Mouse (Mus musculus) cerebellum, adult 2 months (tissue): ENCODE results near the gene Cadm1. TPM values are rescaled to one million over a fixed set of nuclear protein-coding genes. Genes with fewer than 3 reads are reported as not detected.

Experiments
- DNase-seq, 2 experiments: peaks; one replicate each; pipeline ENCODE4 v3.0.0; 2021
- H3K27ac ChIP-seq: fragments of 200-500 bp; 2 replicates; pipeline ENCODE4 v1.5.1; 2012; ENCODE audit warnings: low read length, control low read depth, inconsistent platforms; ENCODE audit not compliant: insufficient read depth
- H3K27me3 ChIP-seq: fragments of 200-500 bp; 2 replicates; pipeline ENCODE4 v1.6.1; 2012; ENCODE audit warnings: inconsistent platforms, mild to moderate bottlenecking, low read length, moderate library complexity; ENCODE audit not compliant: control insufficient read depth, insufficient read depth
- H3K4me1 ChIP-seq: fragments of 200-500 bp; 2 replicates; pipeline ENCODE4 v1.6.1; 2011; ENCODE audit warnings: low read length; ENCODE audit not compliant: control insufficient read depth, insufficient read depth
- H3K4me3 ChIP-seq: fragments of 200-500 bp; replicated peaks from 2 replicates; pipeline ENCODE3; 2011; ENCODE audit warnings: mild to moderate bottlenecking, low read depth, low read length, control low read depth; ENCODE audit not compliant: insufficient read depth
- CTCF ChIP-seq: fragments of 200-500 bp; IDR thresholded peaks from 2 replicates; pipeline ENCODE4 v1.5.1; 2011; ENCODE audit warnings: low read depth, mild to moderate bottlenecking, control low read depth, low read length, moderate library complexity, borderline replicate concordance; ENCODE audit not compliant: insufficient read depth
- POLR2A ChIP-seq: fragments of 200-500 bp; IDR thresholded peaks from 2 replicates; pipeline ENCODE4 v1.6.1; 2011; ENCODE audit warnings: low read length, control low read depth, borderline replicate concordance; ENCODE audit not compliant: insufficient read depth
- WGBS: fragments of 180-500 bp; shearing (Covaris S2); methylation state at CpG from one replicate; pipeline ENCODE4 v1.1.7; 2018; 5-methylcytosine and 5-hydroxymethylcytosine counted together
- polyA plus RNA-seq: library from polyadenylated mRNA; depleted of rRNA; stranded (reverse); fragments of >200 nt; gene quantifications from 2 replicates; pipeline ENCODE4 v1.2.3, GENCODE M21; 2012

Cadm1 gene
- polyA plus RNA-seq, 1 experiment, result 55.9 TPM

DNA sequence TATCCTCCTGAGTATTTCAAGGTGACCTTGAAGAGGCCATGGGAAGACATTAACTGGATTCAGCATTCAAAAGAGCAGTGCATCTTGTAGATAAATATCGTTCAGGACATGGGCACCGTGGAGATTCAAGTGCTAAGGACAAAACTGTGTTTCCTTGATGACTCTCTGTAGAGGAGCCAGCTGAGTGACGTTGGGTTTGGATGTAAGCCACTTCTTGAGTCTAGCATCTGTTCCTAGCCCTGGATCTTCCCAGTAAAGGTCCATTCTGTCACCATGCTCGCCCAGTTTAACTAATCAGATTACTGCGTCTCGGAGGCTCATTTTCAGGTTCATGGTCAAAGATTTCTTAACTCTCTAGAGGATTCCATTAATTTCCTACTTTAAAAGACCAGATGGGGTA is 85.1 kb downstream of the Cadm1 start:
- H3K4me3 ChIP-seq, result no peak overlapping the region
- peaks cover 15% of the 10 kb centered on the region for H3K4me1 ChIP-seq
- no peak overlapping the region for H3K27ac ChIP-seq
- 5% methylated on average over 6 of the region's 6 CpGs for WGBS
- H3K27me3 ChIP-seq, result no peaks in the 10 kb centered on the region
- peak; percentile 78 to 85 for DNase-seq
- TF ChIP-seq CTCF (no peak), POLR2A (no peak)

DNA sequence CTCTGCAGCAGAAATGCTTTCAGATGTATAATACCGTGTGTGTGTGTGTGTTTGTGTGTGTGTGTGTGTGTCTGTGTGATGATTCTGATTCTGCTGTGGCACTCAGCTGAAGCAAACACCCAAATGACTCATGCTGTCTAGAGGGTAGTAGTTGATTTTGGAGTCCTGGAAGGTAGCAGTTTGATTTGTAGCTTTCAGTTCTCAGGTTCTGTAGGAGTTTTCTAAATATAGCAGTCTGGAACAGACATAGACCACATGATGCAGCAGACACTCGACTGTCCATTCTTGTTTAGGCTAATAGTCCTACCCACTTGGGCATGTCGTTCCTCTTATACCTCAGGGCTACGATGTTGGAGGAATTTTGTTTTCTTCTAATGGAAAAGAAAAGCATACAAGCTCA is 86.4 kb downstream of the Cadm1 start:
- Histone ChIP-seq H3K27ac (no peak overlapping the region), H3K4me1 (peaks cover 13% of the 10 kb centered on the region), H3K4me3 (no peak overlapping the region), H3K27me3 (no peaks in the 10 kb centered on the region)
- 51% methylated on average over 4 of the region's 4 CpGs for WGBS
- TF ChIP-seq POLR2A (no peak), CTCF (no peak)
- DNase-seq, result peak in 1 of 2 experiments; percentile 13

DNA sequence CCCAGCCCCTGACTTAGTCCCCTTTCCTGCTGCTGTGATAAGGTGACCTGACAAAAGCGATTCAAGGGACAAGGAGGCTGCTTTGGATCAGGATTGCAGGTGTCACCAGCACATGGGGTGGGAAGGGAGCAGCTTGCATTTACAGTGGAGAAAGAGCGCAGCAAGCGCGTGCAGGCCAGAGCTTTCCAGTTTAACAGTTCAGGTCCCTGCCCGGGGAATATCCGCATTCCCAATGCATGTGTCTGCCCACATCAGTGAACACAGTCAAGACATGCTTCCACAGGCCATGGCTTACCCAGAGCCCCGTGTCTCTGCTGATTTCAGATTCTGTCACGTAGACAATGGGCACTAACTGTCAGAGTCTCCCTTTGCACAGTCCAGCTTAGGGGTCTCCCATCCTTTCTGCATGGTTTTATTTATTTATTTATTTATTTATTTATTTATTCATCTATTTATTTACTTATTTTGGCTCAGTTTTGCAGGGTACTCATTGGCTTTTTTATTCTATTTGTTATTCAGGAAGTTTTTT is 89.6 kb downstream of the Cadm1 start:
- TF ChIP-seq CTCF (no peak), POLR2A (no peak)
- Histone ChIP-seq H3K4me3 (no peak overlapping the region), H3K4me1 (peaks cover 15% of the 10 kb centered on the region), H3K27me3 (no peaks in the 10 kb centered on the region), H3K27ac (no peak overlapping the region)
- WGBS, result 87% methylated on average over 8 of the region's 8 CpGs
- DNase-seq, result no peak

DNA sequence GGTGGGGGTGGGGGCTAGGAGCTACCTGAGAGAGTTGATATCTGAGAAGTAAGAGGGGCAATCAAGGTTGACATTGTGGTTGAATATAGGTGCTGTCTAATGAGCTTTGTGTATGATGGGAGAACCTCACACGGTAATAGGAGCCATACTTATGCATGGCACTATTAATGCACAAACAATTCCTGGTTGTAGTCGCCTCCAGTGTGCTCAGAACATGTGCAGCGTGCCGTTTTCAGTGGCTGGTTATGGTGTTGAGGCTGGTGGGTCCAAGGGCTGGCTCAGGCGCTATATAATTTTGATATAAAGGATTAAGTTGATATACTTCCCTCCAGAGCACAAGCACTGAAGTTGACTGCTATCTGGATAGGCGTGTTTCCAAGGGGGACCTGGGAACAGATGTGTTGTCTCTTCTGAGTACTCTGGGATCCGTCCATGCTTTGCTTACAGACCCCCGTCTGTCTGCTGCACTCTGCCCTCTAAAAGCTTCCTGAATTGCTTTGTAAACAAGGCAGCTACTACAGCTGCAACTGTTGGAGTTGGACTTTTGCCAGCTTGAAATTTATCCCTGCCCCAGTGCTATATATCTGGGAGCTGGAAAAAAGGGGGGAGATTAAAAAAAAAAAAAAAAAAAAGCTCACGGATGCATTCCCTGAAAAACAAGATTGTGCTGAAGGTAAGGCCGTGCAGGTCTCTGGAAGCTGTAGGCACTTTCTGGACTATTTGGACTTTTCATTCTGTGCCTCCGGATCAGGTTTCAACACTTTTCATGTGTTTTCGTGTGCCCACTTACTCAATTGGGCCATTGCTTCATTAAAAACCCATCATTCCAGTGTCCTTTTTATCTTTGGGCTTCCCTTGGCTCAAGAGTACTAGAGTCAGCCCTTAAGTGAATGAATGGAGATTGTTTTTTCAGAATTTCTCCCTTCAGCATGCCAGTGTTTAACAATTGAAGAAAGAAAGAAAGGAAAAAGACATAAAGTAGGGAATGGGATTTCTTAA is 93.8 kb downstream of the Cadm1 start:
- Histone ChIP-seq H3K27ac (no peak overlapping the region), H3K27me3 (no peaks in the 10 kb centered on the region), H3K4me3 (no peak overlapping the region), H3K4me1 (peaks cover 2% of the 10 kb centered on the region; the same call in 1 of the 2 replicates)
- no peak for DNase-seq
- TF ChIP-seq CTCF (no peak), POLR2A (no peak)
- 76% methylated on average over 12 of the region's 12 CpGs for WGBS

DNA sequence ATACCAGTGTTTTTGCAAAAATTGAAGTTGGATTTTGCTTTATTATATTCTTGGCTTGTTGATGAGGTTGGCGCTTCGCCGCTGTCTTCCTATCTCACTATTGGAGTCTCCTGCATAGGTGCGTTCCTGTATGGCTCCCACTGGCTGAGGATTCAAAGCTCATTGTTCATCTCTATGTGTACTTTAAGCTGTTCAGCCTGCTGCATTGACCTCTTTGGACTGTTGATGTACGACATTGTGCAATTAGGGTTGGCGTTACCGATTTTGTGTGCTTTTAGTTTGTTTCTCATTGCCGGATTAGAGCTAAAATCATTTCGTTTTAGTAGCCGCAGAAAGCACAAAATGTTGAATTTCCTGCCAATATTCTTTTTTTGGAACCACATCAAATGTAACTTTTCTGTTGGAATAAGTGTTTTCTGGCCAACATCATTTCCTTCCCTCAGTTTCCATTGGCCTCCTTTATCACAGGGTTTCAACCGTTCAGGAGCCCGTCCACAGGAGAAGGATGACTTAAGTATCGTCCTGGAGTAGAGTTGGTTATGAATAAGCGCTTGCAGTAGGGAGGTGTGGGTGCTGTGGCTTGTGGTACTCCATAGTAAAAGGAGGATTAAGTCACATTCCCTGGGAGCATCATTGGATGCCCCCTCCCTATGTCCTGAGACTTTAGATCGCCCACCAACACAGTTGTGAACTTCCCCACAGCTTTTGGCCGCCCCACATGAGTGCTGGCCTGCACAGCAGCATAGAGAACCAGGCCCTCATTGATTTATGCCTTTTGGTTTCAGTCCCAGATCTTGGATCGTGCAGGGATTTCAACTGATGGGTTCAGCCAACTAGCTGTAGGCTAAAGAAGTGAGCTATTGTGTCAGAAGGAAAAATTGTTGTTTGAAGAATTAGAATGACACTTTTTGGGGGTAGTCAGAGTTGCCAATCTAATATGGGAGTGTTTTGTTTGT is 94.9 kb downstream of the Cadm1 start:
- Histone ChIP-seq H3K4me1 (peaks cover 2% of the 10 kb centered on the region; the same call in 1 of the 2 replicates), H3K27ac (no peak overlapping the region), H3K27me3 (no peaks in the 10 kb centered on the region), H3K4me3 (no peak overlapping the region)
- peak in 1 of 2 experiments; percentile 19 for DNase-seq
- no peak for TF ChIP-seq POLR2A
- no peak for TF ChIP-seq CTCF
- WGBS, result 77% methylated on average over 17 of the region's 17 CpGs

DNA sequence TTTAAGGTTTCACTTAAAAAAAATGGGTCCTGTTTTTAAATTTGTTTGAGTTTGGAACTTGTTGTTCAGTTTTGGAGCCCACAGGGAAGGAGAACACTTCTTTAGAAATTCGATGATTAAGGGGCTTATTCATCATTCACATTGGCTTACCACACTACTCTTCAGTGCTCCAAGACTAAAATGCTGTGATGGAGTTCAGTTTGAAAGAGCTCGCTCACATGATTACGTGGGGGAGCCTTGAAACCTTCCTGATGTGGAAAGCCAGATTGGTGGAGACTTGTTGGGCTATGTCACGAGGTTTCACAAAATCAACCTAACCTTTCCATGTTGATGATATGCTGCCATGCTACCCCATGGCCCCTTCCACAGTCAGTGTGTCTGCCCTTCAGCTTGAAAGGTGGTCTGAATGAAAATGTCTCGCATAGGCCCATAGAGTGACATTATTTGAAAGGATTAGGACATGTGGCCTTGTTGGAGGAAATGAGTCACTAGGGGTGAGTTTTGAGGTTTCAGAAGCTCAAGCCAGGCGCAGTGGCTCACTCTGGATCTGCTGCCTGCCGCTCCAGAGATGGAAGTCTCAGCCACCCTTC is 95.7 kb downstream of the Cadm1 start:
- Histone ChIP-seq H3K27ac (no peak overlapping the region), H3K4me3 (no peak overlapping the region), H3K4me1 (peaks cover 2% of the 10 kb centered on the region; the same call in 1 of the 2 replicates), H3K27me3 (no peaks in the 10 kb centered on the region)
- TF ChIP-seq CTCF (no peak), POLR2A (no peak)
- no peak for DNase-seq
- 89% methylated on average over 7 of the region's 7 CpGs for WGBS

- DNase-seq, result no peak
- Histone ChIP-seq H3K4me3 (no peak overlapping the region), H3K27ac (no peak overlapping the region), H3K27me3 (no peaks in the 10 kb centered on the region), H3K4me1 (no peaks in the 10 kb centered on the region; the same call in 1 of the 2 replicates)
- WGBS, result 85% methylated on average over 2 of the region's 2 CpGs
- TF ChIP-seq CTCF, result no peak
- TF ChIP-seq POLR2A, result no peak
Observed at GRCm38 (mm10) chr9:47627966-47628365, 98.0 kb downstream of the Cadm1 start.
